Mouse (Mus musculus) lung, postnatal 0 days (tissue): ENCODE results near the gene Iqcf4. TPM values are rescaled to one million over a fixed set of nuclear protein-coding genes. Genes with fewer than 3 reads are reported as not detected.

ENCODE experiments used
- ATAC-seq: fragments of 200-750 bp; cut with Nextera tagmentation; 2 replicates; pipeline ENCODE4 v1.8.0; 2017; ENCODE audit warnings: moderate library complexity
- DNase-seq: peaks from one replicate; pipeline ENCODE4 v3.0.0-alpha.2; 2016; ENCODE audit warnings: low spot score
- H3K27ac ChIP-seq: fragments of 300-500 bp; sonication (generic); 2 replicates; pipeline ENCODE4 v1.5.1; 2014; ENCODE audit warnings: antibody characterized with exemption, mild to moderate bottlenecking, low read length, mixed read lengths
- H3K27me3 ChIP-seq: fragments of 300-500 bp; sonication (generic); replicated peaks from 2 replicates; pipeline ENCODE4 v1.6.1; 2014; ENCODE audit warnings: low read length, mixed read lengths; ENCODE audit not compliant: insufficient read depth
- H3K36me3 ChIP-seq: fragments of 300-500 bp; sonication (generic); 2 replicates; pipeline ENCODE4 v1.6.1; 2014; ENCODE audit warnings: low read length, mixed read lengths; ENCODE audit not compliant: insufficient read depth
- H3K4me1 ChIP-seq: fragments of 300-500 bp; sonication (generic); 2 replicates; pipeline ENCODE4 v1.6.1; 2014; ENCODE audit warnings: antibody characterized with exemption, low read depth, low read length, mixed read lengths; ENCODE audit not compliant: insufficient read depth
- H3K4me2 ChIP-seq: fragments of 300-500 bp; sonication (generic); replicated peaks from 2 replicates; pipeline ENCODE4 v1.6.1; 2014; ENCODE audit warnings: low read depth, mild to moderate bottlenecking, low read length, moderate library complexity, mixed read lengths
- H3K4me3 ChIP-seq: fragments of 300-500 bp; sonication (generic); 2 replicates; pipeline ENCODE4 v1.5.1; 2014; ENCODE audit warnings: low read depth, low read length
- H3K9ac ChIP-seq: fragments of 300-500 bp; sonication (generic); replicated peaks from 2 replicates; pipeline ENCODE4 v1.6.1; 2014; ENCODE audit warnings: low read depth, mild to moderate bottlenecking
- H3K9me3 ChIP-seq: fragments of 300-500 bp; sonication (generic); 2 replicates; pipeline ENCODE4 v1.6.1; 2016; ENCODE audit warnings: low read length, mixed read lengths
- CTCF ChIP-seq: IDR thresholded peaks from 2 replicates; pipeline ENCODE4 v1.5.1; 2016; ENCODE audit warnings: antibody characterized with exemption, mild to moderate bottlenecking
- EP300 ChIP-seq: IDR thresholded peaks from 2 replicates; pipeline ENCODE4 v1.6.1; 2016; ENCODE audit warnings: antibody characterized with exemption, mild to moderate bottlenecking, control low read depth
- WGBS: fragments of 180-500 bp; shearing (Covaris S2); extraction: QIAGEN DNeasy Blood & Tissue Kit; methylation state at CpG from one replicate; pipeline ENCODE4 v1.1.7; 2014; 5-methylcytosine and 5-hydroxymethylcytosine counted together
- polyA plus RNA-seq: library from polyadenylated mRNA; unstranded; fragments of >200 nt; fragmentation: Nextera tagmentation; extraction: Ambion mirVana; gene quantifications from 2 replicates; pipeline ENCODE4 v1.2.1, GENCODE M21; 2015

Gene Iqcf4
- polyA plus RNA-seq, 1 experiment from 2014 or later = not detected

GRCm38 (mm10) chr9:106534296-106534695, 36.5 kb downstream of the Iqcf4 start:
- ATAC-seq (no peak), DNase-seq (no peak)
- no peak overlapping the region for H3K4me3 ChIP-seq
- 88% methylated on average over 7 of the region's 7 CpGs for WGBS
- H3K27ac ChIP-seq = no peak overlapping the region
- H3K4me1 ChIP-seq = no peaks in the 10 kb centered on the region
- H3K36me3 ChIP-seq = no peaks in the 10 kb centered on the region
- no peak overlapping the region for H3K9ac ChIP-seq
- TF ChIP-seq EP300 (no peak), CTCF (no peak)
- H3K4me2 ChIP-seq = no peak overlapping the region
- H3K9me3 ChIP-seq = no peaks in the 10 kb centered on the region
- no peaks in the 10 kb centered on the region for H3K27me3 ChIP-seq

- Histone ChIP-seq H3K36me3 (no peaks in the 10 kb centered on the region), H3K9ac (no peak overlapping the region), H3K9me3 (no peaks in the 10 kb centered on the region), H3K27ac (no peak overlapping the region), H3K4me3 (no peak overlapping the region), H3K27me3 (no peaks in the 10 kb centered on the region), H3K4me2 (no peak overlapping the region), H3K4me1 (no peaks in the 10 kb centered on the region)
- ATAC-seq (no peak), DNase-seq (peak; percentile 27)
- 27% methylated on average over 3 of the region's 3 CpGs for WGBS
- TF ChIP-seq EP300 = no peak
- peak; percentile 90 for TF ChIP-seq CTCF
These were observed 39.0 kb downstream of the Iqcf4 start for GRCm38 (mm10) chr9:106531833-106532232.

- no peaks in the 10 kb centered on the region for H3K27me3 ChIP-seq
- ATAC-seq = no peak
- no peaks in the 10 kb centered on the region for H3K9me3 ChIP-seq
- H3K36me3 ChIP-seq = no peaks in the 10 kb centered on the region
- no peak for TF ChIP-seq EP300
- TF ChIP-seq CTCF = no peak
- DNase-seq = no peak
- no peak overlapping the region for H3K4me3 ChIP-seq
- no peak overlapping the region for H3K9ac ChIP-seq
- WGBS = 52% methylated on average over 8 of the region's 8 CpGs
- H3K4me1 ChIP-seq = no peaks in the 10 kb centered on the region
- no peak overlapping the region for H3K27ac ChIP-seq
- H3K4me2 ChIP-seq = no peak overlapping the region
These were observed 50.9 kb downstream of the Iqcf4 start for GRCm38 (mm10) chr9:106519909-106520308.

- Histone ChIP-seq H3K36me3 (no peaks in the 10 kb centered on the region), H3K27me3 (no peaks in the 10 kb centered on the region), H3K4me1 (no peaks in the 10 kb centered on the region), H3K27ac (no peak overlapping the region), H3K9ac (no peak overlapping the region), H3K4me3 (no peak overlapping the region), H3K9me3 (no peaks in the 10 kb centered on the region), H3K4me2 (no peak overlapping the region)
- DNase-seq (no peak), ATAC-seq (no peak)
- WGBS = 46% methylated on average over 2 of the region's 2 CpGs
- TF ChIP-seq CTCF = no peak
- no peak for TF ChIP-seq EP300
These were observed 51.4 kb downstream of the Iqcf4 start for GRCm38 (mm10) chr9:106519433-106519832.

Other genes starting within 250 kb of the Iqcf4 start
- gene Dusp7, start 202.4 kb downstream of the Iqcf4 start, polyA plus RNA-seq = 25.7 and 27.8 TPM in 2 replicates
- 656 and 737 TPM in 2 replicates for gene Rpl29, start 141.5 kb downstream of the Iqcf4 start, polyA plus RNA-seq
- 8.5 and 12.5 TPM in 2 replicates for gene Acy1, start 132.7 kb downstream of the Iqcf4 start, polyA plus RNA-seq
- gene Abhd14b, start 123.5 kb downstream of the Iqcf4 start, polyA plus RNA-seq = 31.1 and 36.8 TPM in 2 replicates
- 21.7 and 26.9 TPM in 2 replicates for gene Abhd14a, start 123.3 kb downstream of the Iqcf4 start, polyA plus RNA-seq
- 29.4 and 30.6 TPM in 2 replicates for gene Pcbp4, start 117.7 kb downstream of the Iqcf4 start, polyA plus RNA-seq
- gene Gpr62, start 105.1 kb downstream of the Iqcf4 start, polyA plus RNA-seq = 0.13 and 0.20 TPM in 2 replicates
- gene Rrp9, start 95.0 kb downstream of the Iqcf4 start, polyA plus RNA-seq = 19.4 and 21.7 TPM in 2 replicates
- 21.5 and 24.0 TPM in 2 replicates for gene Parp3, start 94.0 kb downstream of the Iqcf4 start, polyA plus RNA-seq
- gene Iqcf1, start 71.0 kb downstream of the Iqcf4 start, polyA plus RNA-seq = not detected in 2 replicates
- not detected in 2 replicates for gene Iqcf5, start 56.4 kb downstream of the Iqcf4 start, polyA plus RNA-seq
- not detected in 2 replicates for gene Iqcf3, start 9.4 kb downstream of the Iqcf4 start, polyA plus RNA-seq
- not detected in 2 replicates for gene Iqcf6, start 55.6 kb upstream of the Iqcf4 start, polyA plus RNA-seq
- not detected in 2 replicates for gene Grm2, start 85.1 kb upstream of the Iqcf4 start, polyA plus RNA-seq
- gene Tex264, start 114.9 kb upstream of the Iqcf4 start, polyA plus RNA-seq = 63.5 and 67.7 TPM in 2 replicates
- 2.5 and 2.8 TPM in 2 replicates for gene Rad54l2, start 218.2 kb upstream of the Iqcf4 start, polyA plus RNA-seq